Mouse (Mus musculus) liver, embryonic 13.5 days (tissue): ENCODE measurements around the gene Nectin1. TPM values are rescaled to one million over a fixed set of nuclear protein-coding genes. Genes with fewer than 3 reads are reported as not detected.

ENCODE experiments used
- ATAC-seq: fragments of 200-750 bp; cut with Nextera tagmentation; 2 replicates; pipeline ENCODE4 v1.8.0; 2017; ENCODE audit warnings: low read depth, mild to moderate bottlenecking, moderate number of reproducible peaks, moderate library complexity
- DNase-seq: peaks from one replicate; pipeline ENCODE4 v3.0.0; 2022
- H3K27ac ChIP-seq: fragments of 300-500 bp; sonication (generic); 2 replicates; pipeline ENCODE4 v1.5.1; 2015; ENCODE audit warnings: moderate library complexity, mild to moderate bottlenecking, inconsistent platforms
- H3K27me3 ChIP-seq: fragments of 300-500 bp; sonication (generic); 2 replicates; pipeline ENCODE4 v1.6.1; 2015; ENCODE audit warnings: mild to moderate bottlenecking, inconsistent platforms
- H3K36me3 ChIP-seq: fragments of 300-500 bp; sonication (generic); 2 replicates; pipeline ENCODE4 v1.6.1; 2015; ENCODE audit warnings: mild to moderate bottlenecking, inconsistent platforms
- H3K4me1 ChIP-seq: fragments of 300-500 bp; sonication (generic); replicated peaks from 2 replicates; pipeline ENCODE4 v1.6.1; 2015; ENCODE audit warnings: inconsistent platforms
- H3K4me2 ChIP-seq: fragments of 300-500 bp; sonication (generic); 2 replicates; pipeline ENCODE4 v1.6.1; 2015; ENCODE audit warnings: inconsistent platforms, mild to moderate bottlenecking, moderate library complexity
- H3K4me3 ChIP-seq: fragments of 300-500 bp; sonication (generic); replicated peaks from 2 replicates; pipeline ENCODE4 v1.5.1; 2015; ENCODE audit warnings: mild to moderate bottlenecking, inconsistent platforms
- H3K9ac ChIP-seq: fragments of 300-500 bp; sonication (generic); 2 replicates; pipeline ENCODE4 v1.6.1; 2015; ENCODE audit warnings: mild to moderate bottlenecking, inconsistent platforms
- H3K9me3 ChIP-seq: fragments of 300-500 bp; sonication (generic); replicated peaks from 2 replicates; pipeline ENCODE4 v1.6.1; 2016; ENCODE audit warnings: inconsistent platforms
- WGBS: fragments of 180-500 bp; shearing (Covaris S2); methylation state at CpG from one replicate; pipeline ENCODE4 v1.1.7; 2015; ENCODE audit not compliant: insufficient replicate concordance; 5-methylcytosine and 5-hydroxymethylcytosine counted together
- polyA plus RNA-seq: library from polyadenylated mRNA; unstranded; fragments of >200 nt; fragmentation: Nextera tagmentation; extraction: Ambion mirVana; gene quantifications from 2 replicates; pipeline ENCODE4 v1.2.1, GENCODE M21; 2015

The Nectin1 gene
- polyA plus RNA-seq, 1 experiment from 2014 or later, result 1.3 TPM

DNA sequence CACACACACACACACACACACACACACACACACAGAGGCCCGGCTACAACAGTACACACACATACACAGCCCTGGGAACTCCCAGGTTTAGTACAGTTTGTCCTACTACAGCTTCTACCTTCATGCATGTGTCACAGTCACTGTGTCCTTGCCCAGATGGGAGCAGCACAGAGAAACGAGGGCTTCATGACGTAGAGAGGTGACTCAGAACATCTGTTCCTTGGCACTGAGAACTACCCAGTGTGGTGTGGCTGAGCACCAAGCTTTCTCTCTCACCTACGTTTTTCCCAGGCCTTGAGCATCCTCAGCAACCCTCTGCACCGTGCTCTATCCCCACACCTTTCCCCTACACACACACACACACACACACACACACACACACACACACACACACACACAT lies 104.1 kb downstream of the Nectin1 start:
- no peak overlapping the region for H3K4me2 ChIP-seq
- 46% methylated on average over 5 of the region's 5 CpGs for WGBS
- H3K4me3 ChIP-seq, result no peak overlapping the region
- DNase-seq (no peak), ATAC-seq (no peak)
- H3K4me1 ChIP-seq, result no peaks in the 10 kb centered on the region
- no peaks in the 10 kb centered on the region for H3K36me3 ChIP-seq
- no peaks in the 10 kb centered on the region for H3K9me3 ChIP-seq
- peaks cover 32% of the 10 kb centered on the region for H3K27me3 ChIP-seq
- no peak overlapping the region for H3K27ac ChIP-seq
- H3K9ac ChIP-seq, result no peak overlapping the region

DNA sequence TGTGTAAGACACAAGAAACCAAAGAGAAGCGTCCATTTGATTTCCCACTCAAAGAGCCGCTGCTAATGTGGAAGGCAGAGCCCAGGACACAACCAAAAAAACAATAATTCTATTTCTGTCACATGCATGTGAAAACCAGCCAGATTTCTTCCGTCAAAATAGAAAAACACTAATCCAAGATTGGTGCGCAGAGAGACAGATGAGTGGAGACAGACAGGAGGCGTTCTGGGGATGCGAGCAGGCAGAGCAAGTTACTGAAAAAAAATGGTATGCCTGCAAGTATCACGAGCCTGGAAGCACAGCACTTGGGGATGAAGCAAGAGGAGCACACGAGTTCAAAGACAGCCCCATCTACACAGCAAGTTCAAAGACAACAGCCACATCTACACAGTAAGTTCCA lies 106.5 kb downstream of the Nectin1 start:
- no peak for ATAC-seq
- WGBS, result 62% methylated on average over 8 of the region's 8 CpGs

DNA sequence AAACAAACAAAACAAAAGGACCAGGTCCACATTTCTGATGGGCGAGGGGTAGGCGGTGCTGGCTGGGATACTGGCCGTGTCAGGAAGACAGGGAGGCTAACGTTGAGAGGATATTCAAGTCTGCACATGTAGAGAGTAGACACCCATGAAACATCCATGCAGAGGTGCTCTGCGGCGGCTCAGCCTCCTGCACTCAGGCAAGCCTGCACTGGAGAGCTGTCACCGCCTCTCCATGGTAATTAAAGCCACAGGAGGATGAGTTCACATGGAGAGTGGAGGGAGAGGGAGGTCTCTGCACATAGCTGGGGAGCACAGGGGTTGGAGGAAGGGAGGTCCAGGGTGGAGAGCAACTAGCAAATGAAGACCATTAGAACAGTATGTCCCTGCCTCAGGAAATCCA lies 107.4 kb downstream of the Nectin1 start:
- Histone ChIP-seq H3K4me2 (no peak overlapping the region), H3K36me3 (no peaks in the 10 kb centered on the region), H3K4me1 (no peaks in the 10 kb centered on the region), H3K27ac (no peak overlapping the region), H3K9me3 (no peaks in the 10 kb centered on the region), H3K4me3 (no peak overlapping the region), H3K27me3 (peaks cover 5% of the 10 kb centered on the region; the same call in 1 of the 2 replicates), H3K9ac (no peak overlapping the region)
- no peak for ATAC-seq
- WGBS, result 63% methylated on average over 7 of the region's 7 CpGs
- no peak for DNase-seq

More for the DNA sequence above, 106.5 kb downstream of the Nectin1 start:
- H3K27ac ChIP-seq, result no peak overlapping the region
- no peak overlapping the region for H3K9ac ChIP-seq
- H3K36me3 ChIP-seq, result no peaks in the 10 kb centered on the region
- no peaks in the 10 kb centered on the region for H3K9me3 ChIP-seq
- no peak for DNase-seq
- no peak overlapping the region for H3K4me2 ChIP-seq
- H3K4me3 ChIP-seq, result no peak overlapping the region
- no peaks in the 10 kb centered on the region for H3K4me1 ChIP-seq
- H3K27me3 ChIP-seq, result peaks cover 13% of the 10 kb centered on the region

DNA sequence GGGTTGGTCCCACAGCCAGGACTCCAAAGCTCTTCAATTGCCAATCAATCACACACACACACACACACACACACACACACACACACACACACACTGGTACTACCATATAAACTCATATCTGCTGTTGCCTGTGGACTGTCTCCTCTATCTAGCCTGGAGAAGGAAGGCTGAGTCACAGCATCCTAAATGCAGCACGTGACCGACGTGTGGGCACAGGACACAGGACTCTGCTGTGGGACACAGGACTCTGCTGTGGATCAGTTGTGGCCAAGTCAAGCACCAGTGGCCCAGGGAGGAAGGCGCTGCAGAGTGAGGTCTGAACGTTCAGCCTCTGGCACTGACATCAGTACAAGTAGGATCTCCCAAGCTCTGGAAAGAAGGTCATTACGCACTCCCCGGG lies 112.1 kb downstream of the Nectin1 start:
- Histone ChIP-seq H3K36me3 (no peaks in the 10 kb centered on the region), H3K4me1 (no peaks in the 10 kb centered on the region), H3K4me2 (no peak overlapping the region), H3K9me3 (no peaks in the 10 kb centered on the region), H3K27me3 (no peaks in the 10 kb centered on the region), H3K9ac (no peak overlapping the region), H3K27ac (no peak overlapping the region), H3K4me3 (no peak overlapping the region)
- 68% methylated on average over 7 of the region's 7 CpGs for WGBS
- no peak for ATAC-seq
- no peak for DNase-seq
